ENCODE assay signal across 8 mouse cellular contexts in genomic region chr2:14048381-14048780, GRCm38 (mm10). TPM values are rescaled to one million over a fixed set of nuclear protein-coding genes. Genes with fewer than 3 reads are reported as not detected.
DNase-seq lines count a peak whose midpoint lies in the region; ATAC-seq and TF ChIP-seq lines count a peak whose summit lies in the region.

No protein-coding gene starts in this region.

- no peaks in the 10 kb centered on the region for H3K27me3 ChIP-seq in liver, embryonic 12.5 days (replicated peaks)
- H3K27me3 ChIP-seq in neural tube, embryonic 11.5 days (ENCODE audit: control insufficient read depth, insufficient read depth, low read length): no peaks in the 10 kb centered on the region

- H3K9ac ChIP-seq in ES-E14 (ENCODE audit: insufficient read depth, low read depth, low read length, poor library complexity, severe bottlenecking): no peak overlapping the region
- H3K9ac ChIP-seq in liver, embryonic 12.5 days: no peak overlapping the region
- H3K9ac ChIP-seq in neural tube, embryonic 11.5 days (ENCODE audit: low read length): no peak overlapping the region

- no peak overlapping the region for H3K4me3 ChIP-seq in ES-E14 (ENCODE audit: insufficient read depth in 1 of 2, low read depth in 1 of 2, low read length in 2 of 2, poor library complexity in 1 of 2, severe bottlenecking in 1 of 2)
- no peak overlapping the region for H3K4me3 ChIP-seq in liver, embryonic 12.5 days
- no peak overlapping the region for H3K4me3 ChIP-seq in neural tube, embryonic 11.5 days (ENCODE audit: low read depth, low read length)

- no peak overlapping the region for H3K27ac ChIP-seq in ES-E14 (ENCODE audit: insufficient read depth, low read depth, low read length, poor library complexity, severe bottlenecking)
- H3K27ac ChIP-seq in liver, embryonic 12.5 days: no peak overlapping the region
- H3K27ac ChIP-seq in neural tube, embryonic 11.5 days (ENCODE audit: low read depth, low read length): no peak overlapping the region

- no peak for TF ChIP-seq POLR2A in brain, embryonic 14.5 days (IDR thresholded peaks at IDR 0.05; ENCODE audit: borderline replicate concordance, extremely low read depth, insufficient read depth, insufficient read length, poor library complexity, severe bottlenecking)

- TF ChIP-seq CTCF in brain, embryonic 14.5 days (IDR thresholded peaks at IDR 0.05; ENCODE audit: borderline replicate concordance, extremely low read depth, insufficient read depth, insufficient read length): peak; percentile 78

- DNase-seq in ES-E14 (ENCODE audit: low read depth, low spot score): peak; percentile 40
- peak; percentile 92 for DNase-seq in brain, embryonic 14.5 days (ENCODE audit: low read depth)
- DNase-seq in heart, postnatal 14 days: peak; percentile 68 to 72
- DNase-seq in kidney, postnatal 14 days: peak; percentile 77
- DNase-seq in neural tube, embryonic 11.5 days (ENCODE audit: low spot score): peak; percentile 69
- peak; percentile 78 for DNase-seq in thymus, postnatal 0 days (ENCODE audit: low spot score)

- H3K36me3 ChIP-seq in ES-E14 (ENCODE audit: control insufficient read depth, insufficient read depth, low read length, poor library complexity, severe bottlenecking): no peaks in the 10 kb centered on the region
- H3K36me3 ChIP-seq in liver, embryonic 12.5 days: peaks cover 6% of the 10 kb centered on the region; the same call in 1 of the 2 replicates
- no peaks in the 10 kb centered on the region for H3K36me3 ChIP-seq in neural tube, embryonic 11.5 days (ENCODE audit: control insufficient read depth, insufficient read depth, low read length)

- intact Hi-C loops in heart, postnatal 14 days (cut with DNase I): loop anchor here (5.0 to 10.0 kb wide), 4 partner anchors 96 to 771 kb away; no protein-coding TSS in a partner anchor

- no peaks in the 10 kb centered on the region for H3K4me1 ChIP-seq in ES-E14 (ENCODE audit: control insufficient read depth in 2 of 2, insufficient read depth in 2 of 2, low read length in 2 of 2, poor library complexity in 1 of 2)
- H3K4me1 ChIP-seq in liver, embryonic 12.5 days: peaks cover 4% of the 10 kb centered on the region
- no peaks in the 10 kb centered on the region for H3K4me1 ChIP-seq in neural tube, embryonic 11.5 days (ENCODE audit: control insufficient read depth, insufficient read depth, low read length)

- ATAC-seq in erythroblast, adult 5-6 weeks (replicated peaks; ENCODE audit: low FRiP score, poor library complexity, severe bottlenecking): peak; percentile 73; the same call in 1 of the 2 replicates
- ATAC-seq in liver, embryonic 12.5 days: peak; percentile 51; the same call in 1 of the 2 replicates
- ATAC-seq in neural tube, embryonic 11.5 days (ENCODE audit: insufficient read depth, low FRiP score, low TSS enrichment): peak; percentile 62

- in situ Hi-C loops in ES-E14 (cut with MboI; ENCODE audit: low sequenced_read_pairs in 2 of 2, unreplicated experiment in 2 of 2): loop anchor here in 1 of 2 experiments (5.0 kb wide), 1 partner anchor 244 kb away; no protein-coding TSS in a partner anchor

- no peaks in the 10 kb centered on the region for H3K9me3 ChIP-seq in ES-E14 (ENCODE audit: control insufficient read depth, insufficient read depth, low read depth, low read length)
- no peaks in the 10 kb centered on the region for H3K9me3 ChIP-seq in liver, embryonic 12.5 days (replicated peaks)
- H3K9me3 ChIP-seq in neural tube, embryonic 11.5 days (ENCODE audit: control insufficient read depth, low read length): no peaks in the 10 kb centered on the region

- no peak overlapping the region for H3K4me2 ChIP-seq in liver, embryonic 12.5 days
- no peak overlapping the region for H3K4me2 ChIP-seq in neural tube, embryonic 11.5 days (ENCODE audit: low read depth)

TF ChIP-seq in ES-E14, 5 proteins besides CTCF, POLR2A, EP300 and RAD21:
- no peak for TF ChIP-seq MAFK (IDR thresholded peaks at IDR 0.05; ENCODE audit: insufficient read depth, low read depth, low read length)
- peak; percentile 66 for TF ChIP-seq ZC3H11A (IDR thresholded peaks at IDR 0.05; ENCODE audit: borderline replicate concordance, low read depth, low read length)
- TF ChIP-seq HCFC1 (IDR thresholded peaks at IDR 0.05; ENCODE audit: borderline replicate concordance, insufficient read depth, low read length): no peak
- no peak for TF ChIP-seq CHD2 (IDR thresholded peaks at IDR 0.05; ENCODE audit: low read depth, low read length)
- TF ChIP-seq ZNF384 (IDR thresholded peaks at IDR 0.05; ENCODE audit: low read depth, low read length): no peak

RNA-seq across cellular contexts. Expression of gene Hacd1, which starts 7.6 kb away (rescaled TPM):
- total RNA-seq in ES-E14 (2012; rRNA removed): 11.0 and 19.9 TPM in 2 replicates
- 51.8 and 56.5 TPM in 2 replicates for polyA plus RNA-seq in brain, embryonic 14.5 days (2012; rRNA removed)
- total RNA-seq in erythroblast, adult 5-6 weeks (2015; ENCODE audit: low replicate concordance): 5.0 and 14.6 TPM in 2 replicates
- total RNA-seq in erythroblast, adult 5-6 weeks (2017; ENCODE audit: low replicate concordance): 8.4 and 10.6 TPM in 2 replicates
- total RNA-seq in heart, postnatal 14 days (2021): 100 to 1,000 TPM; 186 to 206 TPM
- 65.6 and 71.5 TPM in 2 replicates for polyA plus RNA-seq in liver, embryonic 12.5 days (2016; fragmentation: Nextera tagmentation; extraction: Ambion mirVana)
- 53.8 and 54.8 TPM in 2 replicates for polyA plus RNA-seq in neural tube, embryonic 11.5 days (2014; fragmentation: Nextera tagmentation; extraction: Ambion mirVana)
- polyA plus RNA-seq in thymus, postnatal 0 days (2015; fragmentation: Nextera tagmentation; extraction: Ambion mirVana): 45.0 and 49.2 TPM in 2 replicates

RNA-seq across cellular contexts. Expression of gene Stam, which starts 25.5 kb away (rescaled TPM):
- total RNA-seq in ES-E14 (2012; rRNA removed): 40.5 and 48.6 TPM in 2 replicates
- 73.7 and 77.4 TPM in 2 replicates for polyA plus RNA-seq in brain, embryonic 14.5 days (2012; rRNA removed)
- total RNA-seq in erythroblast, adult 5-6 weeks (2015; ENCODE audit: low replicate concordance): 33.2 and 36.2 TPM in 2 replicates
- 36.7 and 48.5 TPM in 2 replicates for total RNA-seq in erythroblast, adult 5-6 weeks (2017; ENCODE audit: low replicate concordance)
- 10 to 100 TPM; 29.5 to 30.9 TPM for total RNA-seq in heart, postnatal 14 days (2021)
- 33.7 and 34.3 TPM in 2 replicates for polyA plus RNA-seq in liver, embryonic 12.5 days (2016; fragmentation: Nextera tagmentation; extraction: Ambion mirVana)
- polyA plus RNA-seq in neural tube, embryonic 11.5 days (2014; fragmentation: Nextera tagmentation; extraction: Ambion mirVana): 112 and 115 TPM in 2 replicates
- polyA plus RNA-seq in thymus, postnatal 0 days (2015; fragmentation: Nextera tagmentation; extraction: Ambion mirVana): 39.2 and 41.4 TPM in 2 replicates

Comparison
In these comparisons a context has a peak if more than half of its experiments do, and no peak if none do; other contexts are left out.
1. DNase-seq: peak in every context shown above with its lines; median percentile 92 in brain, embryonic 14.5 days; 78 in thymus, postnatal 0 days; 77 in kidney, postnatal 14 days; 70 in heart, postnatal 14 days; 69 in neural tube, embryonic 11.5 days; 40 in ES-E14.